Mouse (Mus musculus): ENCODE measurements around the gene Tmem45a.

Gene Tmem45a

GRCm38 (mm10) chr16:56795481-56796139 lies 90.4 kb downstream of the Tmem45a start, which contains the start of gene Adgrg7:
Gene Adgrg7 (minus strand): TSS chr16:56795855.
- DNase-seq (ENCODE audit: low read depth, low spot score), result no peak

- DNase-seq (ENCODE audit: low read depth, low spot score), result no peak
Measured at GRCm38 (mm10) chr16:56794383-56795144, 91.4 kb downstream of the Tmem45a start.

- DNase-seq (ENCODE audit: low read depth, low spot score), result no peak
Measured at GRCm38 (mm10) chr16:56793778-56794177, 92.2 kb downstream of the Tmem45a start.

DNA sequence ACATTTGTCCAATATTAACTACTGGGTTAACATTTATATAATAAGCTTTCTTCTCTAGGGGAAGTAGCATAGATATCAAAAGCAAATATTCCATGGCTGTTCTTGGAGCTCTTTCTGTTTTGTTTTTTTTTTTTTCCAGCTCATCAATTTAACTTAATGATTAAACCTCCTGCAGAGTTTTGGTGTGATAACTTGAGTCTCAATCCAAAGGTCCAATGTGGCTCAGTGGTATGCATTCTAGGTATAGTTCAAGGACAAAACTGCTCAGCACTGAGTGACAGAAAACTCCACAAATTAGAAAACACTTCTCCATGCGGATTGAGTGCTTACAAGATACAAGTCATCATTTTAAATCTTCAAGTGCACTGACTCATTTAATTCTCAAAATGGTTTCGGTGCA lies 100.0 kb downstream of the Tmem45a start:
- DNase-seq (ENCODE audit: low read depth, low spot score), result no peak

DNA sequence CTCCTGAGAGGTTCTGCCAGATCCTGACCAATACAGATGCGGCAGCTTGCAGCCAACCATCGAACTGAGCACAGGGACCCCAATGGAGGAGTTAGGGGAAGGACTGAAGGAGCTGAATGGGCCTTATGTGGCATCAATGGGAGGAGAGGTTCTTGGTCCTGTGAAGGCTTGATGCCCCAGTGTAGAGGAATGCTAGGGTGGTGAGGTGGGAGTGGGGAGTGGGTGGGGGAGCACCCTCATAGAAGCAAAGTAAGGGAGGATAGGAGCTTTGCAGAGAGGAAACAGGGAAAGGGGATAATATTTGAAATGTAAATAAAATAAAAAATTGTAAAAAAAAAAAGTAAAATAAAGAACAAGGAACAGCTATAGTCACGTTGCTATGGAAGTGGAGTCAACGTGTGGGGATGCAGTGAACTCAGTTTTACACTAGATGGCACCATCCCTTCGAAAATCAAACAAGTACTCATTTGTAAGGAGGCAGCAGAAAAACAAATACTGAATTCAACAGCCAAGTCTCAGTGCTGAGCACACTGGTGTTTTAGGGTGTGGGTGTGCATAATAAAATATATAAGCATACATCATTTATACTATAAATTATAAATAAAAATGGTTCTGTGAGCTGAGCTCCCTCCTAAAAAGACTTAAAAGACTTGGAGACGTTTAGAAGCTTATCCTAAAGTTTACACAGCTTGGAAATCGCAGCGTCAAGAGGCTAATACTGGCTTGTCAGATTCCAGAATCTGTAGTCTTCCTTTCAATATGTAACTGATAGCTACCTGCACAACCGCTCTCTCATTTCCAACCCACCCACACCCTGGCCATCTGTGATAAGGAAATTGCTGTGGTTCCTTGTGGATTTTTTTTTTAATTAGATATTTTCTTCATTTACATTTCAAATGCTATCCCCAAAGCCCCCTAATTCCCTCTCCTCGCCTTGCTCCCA lies 114.5 kb downstream of the Tmem45a start:
- DNase-seq (ENCODE audit: low read depth, low spot score), result peak; percentile 65

Data from ZHBTc4 (cell line).